Mouse (Mus musculus) neural tube, embryonic 15.5 days (tissue): ENCODE measurements around the gene Slamf8. TPM values are rescaled to one million over a fixed set of nuclear protein-coding genes. Genes with fewer than 3 reads are reported as not detected.

Source experiments
- ATAC-seq: fragments of 200-750 bp; cut with Nextera tagmentation; 2 replicates; pipeline ENCODE4 v1.8.0; 2017; ENCODE audit warnings: mild to moderate bottlenecking, moderate TSS enrichment, moderate library complexity; ENCODE audit not compliant: low FRiP score
- H3K27ac ChIP-seq: fragments of 300-500 bp; sonication (generic); replicated peaks from 2 replicates; pipeline ENCODE4 v1.5.1; 2015; ENCODE audit warnings: mild to moderate bottlenecking, inconsistent platforms
- H3K27me3 ChIP-seq: fragments of 300-500 bp; sonication (generic); replicated peaks from 2 replicates; pipeline ENCODE4 v1.6.1; 2015; ENCODE audit warnings: inconsistent platforms
- H3K36me3 ChIP-seq: fragments of 300-500 bp; sonication (generic); 2 replicates; pipeline ENCODE4 v1.6.1; 2015; ENCODE audit warnings: inconsistent platforms
- H3K4me1 ChIP-seq: fragments of 300-500 bp; sonication (generic); 2 replicates; pipeline ENCODE4 v1.6.1; 2015; ENCODE audit warnings: inconsistent platforms
- H3K4me2 ChIP-seq: fragments of 300-500 bp; sonication (generic); 2 replicates; pipeline ENCODE4 v1.6.1; 2015; ENCODE audit warnings: inconsistent platforms, mild to moderate bottlenecking, moderate library complexity
- H3K4me3 ChIP-seq: fragments of 300-500 bp; sonication (generic); replicated peaks from 2 replicates; pipeline ENCODE4 v1.5.1; 2015; ENCODE audit warnings: mild to moderate bottlenecking, inconsistent platforms
- H3K9ac ChIP-seq: fragments of 300-500 bp; sonication (generic); replicated peaks from 2 replicates; pipeline ENCODE4 v1.6.1; 2015; ENCODE audit warnings: mild to moderate bottlenecking, inconsistent platforms
- H3K9me3 ChIP-seq: fragments of 300-500 bp; sonication (generic); replicated peaks from 2 replicates; pipeline ENCODE4 v1.6.1; 2016; ENCODE audit warnings: inconsistent platforms
- WGBS: fragments of 180-500 bp; shearing (Covaris S2); methylation state at CpG from one replicate; pipeline ENCODE4 v1.1.7; 2015; ENCODE audit warnings: mixed read lengths; 5-methylcytosine and 5-hydroxymethylcytosine counted together
- polyA plus RNA-seq: library from polyadenylated mRNA; unstranded; fragments of >200 nt; fragmentation: Nextera tagmentation; extraction: Ambion mirVana; gene quantifications from 2 replicates; pipeline ENCODE4 v1.2.1, GENCODE M21; 2015

Slamf8 gene
- polyA plus RNA-seq, 1 experiment from 2014 or later = not detected

DNA sequence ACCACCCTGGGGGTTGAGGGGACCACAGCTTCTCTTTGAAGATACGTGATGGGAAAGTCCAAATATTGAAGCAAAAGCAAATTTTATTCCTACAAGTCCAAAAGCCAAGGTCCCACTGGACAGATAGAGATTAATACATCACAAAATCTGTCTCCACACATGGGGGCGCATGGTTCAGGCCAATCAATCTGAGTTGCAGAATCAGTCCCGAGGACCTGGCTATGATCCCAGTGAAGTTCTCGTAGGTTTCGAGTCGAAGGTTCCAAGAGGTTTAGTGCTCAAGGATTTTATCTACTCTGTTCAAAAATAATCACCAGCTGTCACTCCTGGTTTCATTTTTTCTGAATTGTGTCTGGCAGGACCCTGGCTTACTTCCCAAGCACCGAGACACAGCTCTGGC lies 39.4 kb downstream of the Slamf8 start:
- Histone ChIP-seq H3K27ac (peak overlapping the region; percentile 28; the same call in 1 of the 2 replicates), H3K9ac (no peak overlapping the region), H3K4me2 (peak overlapping the region; percentile 60), H3K36me3 (no peaks in the 10 kb centered on the region), H3K27me3 (no peaks in the 10 kb centered on the region), H3K9me3 (no peaks in the 10 kb centered on the region), H3K4me1 (peaks cover 23% of the 10 kb centered on the region), H3K4me3 (peak overlapping the region; percentile 40)
- ATAC-seq = no peak
- 43% methylated on average over 7 of the region's 7 CpGs for WGBS

DNA sequence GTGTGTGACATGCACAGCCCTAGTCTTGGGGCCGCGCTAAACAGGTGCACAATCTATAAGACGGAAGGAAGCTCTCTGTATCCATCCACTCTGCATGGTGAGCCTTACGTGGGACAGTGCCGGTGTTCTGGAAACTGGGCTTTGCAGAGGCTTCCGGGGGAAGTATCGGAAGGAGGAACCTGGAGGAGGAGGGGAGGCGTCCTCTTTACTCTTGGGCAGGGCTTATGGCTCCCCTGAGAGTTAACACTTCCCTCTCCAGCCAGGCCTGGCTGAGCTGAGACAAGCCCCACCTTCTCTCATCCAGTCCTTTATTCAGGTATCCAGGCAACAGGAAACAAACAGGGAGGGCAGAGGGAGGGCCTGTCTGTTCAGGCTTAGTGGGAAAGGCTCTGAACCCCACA lies 39.8 kb downstream of the Slamf8 start:
- Histone ChIP-seq H3K27ac (peak overlapping the region; percentile 58), H3K27me3 (no peaks in the 10 kb centered on the region), H3K4me2 (peak overlapping the region; percentile 60), H3K9ac (peak overlapping the region; percentile 40), H3K4me1 (peaks cover 23% of the 10 kb centered on the region), H3K4me3 (peak overlapping the region; percentile 40), H3K36me3 (no peaks in the 10 kb centered on the region), H3K9me3 (no peaks in the 10 kb centered on the region)
- WGBS = 2% methylated on average over 8 of the region's 8 CpGs
- ATAC-seq = peak; percentile 82

DNA sequence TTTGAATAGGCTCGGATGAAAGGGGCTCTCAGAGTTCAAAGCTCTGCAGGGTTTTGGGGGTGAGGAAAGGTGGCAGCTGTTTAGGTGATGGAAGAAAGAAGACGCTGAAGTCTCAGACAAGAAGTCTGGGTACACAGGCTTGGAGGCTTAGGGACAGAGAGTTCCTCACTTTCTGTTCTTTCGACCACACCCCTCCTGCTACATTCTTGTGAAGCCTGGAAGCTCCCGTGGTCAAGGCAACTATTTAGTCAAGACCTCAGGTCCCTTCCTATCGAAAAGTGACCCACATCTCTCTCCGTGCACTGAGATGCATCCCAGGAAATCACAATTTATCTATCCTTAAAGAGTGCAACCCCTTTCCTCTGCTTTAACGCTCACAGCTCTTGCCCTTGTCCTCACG lies 40.7 kb downstream of the Slamf8 start:
- Histone ChIP-seq H3K36me3 (no peaks in the 10 kb centered on the region), H3K4me3 (peak overlapping the region; percentile 40), H3K27me3 (no peaks in the 10 kb centered on the region), H3K9ac (peak overlapping the region; percentile 40; the same call in 1 of the 2 replicates), H3K9me3 (no peaks in the 10 kb centered on the region), H3K27ac (peak overlapping the region; percentile 58; the same call in 1 of the 2 replicates), H3K4me2 (peak overlapping the region; percentile 60), H3K4me1 (peaks cover 23% of the 10 kb centered on the region)
- 6% methylated on average over 8 of the region's 8 CpGs for WGBS
- peak; percentile 1; the same call in 1 of the 2 replicates for ATAC-seq

DNA sequence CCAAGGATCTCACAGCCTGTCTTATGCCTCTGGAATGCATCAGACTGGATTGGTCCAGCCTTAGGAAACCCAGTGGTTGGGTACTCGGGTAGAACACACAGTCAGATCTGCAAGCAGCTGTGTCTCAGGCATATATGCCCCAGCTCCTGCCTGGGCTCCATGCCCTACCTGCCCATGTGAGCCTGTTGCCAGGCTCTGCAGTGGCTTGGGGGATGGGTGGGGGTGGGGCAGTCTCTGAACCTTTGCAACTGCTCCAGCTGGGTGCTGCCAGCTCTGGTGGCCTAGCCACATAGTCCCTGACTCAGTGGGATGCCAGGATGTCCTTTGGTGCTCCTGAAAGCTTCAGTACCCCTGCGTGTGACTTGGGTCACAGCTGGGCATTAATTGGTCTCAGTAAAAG lies 41.1 kb downstream of the Slamf8 start:
- ATAC-seq = peak; percentile 19; the same call in 1 of the 2 replicates
- peak overlapping the region; percentile 60 for H3K4me2 ChIP-seq
- H3K4me1 ChIP-seq = peaks cover 23% of the 10 kb centered on the region
- H3K27me3 ChIP-seq = no peaks in the 10 kb centered on the region
- 11% methylated on average over 2 of the region's 2 CpGs for WGBS
- H3K27ac ChIP-seq = no peak overlapping the region
- no peak overlapping the region for H3K4me3 ChIP-seq
- H3K9me3 ChIP-seq = no peaks in the 10 kb centered on the region
- H3K36me3 ChIP-seq = no peaks in the 10 kb centered on the region
- no peak overlapping the region for H3K9ac ChIP-seq

DNA sequence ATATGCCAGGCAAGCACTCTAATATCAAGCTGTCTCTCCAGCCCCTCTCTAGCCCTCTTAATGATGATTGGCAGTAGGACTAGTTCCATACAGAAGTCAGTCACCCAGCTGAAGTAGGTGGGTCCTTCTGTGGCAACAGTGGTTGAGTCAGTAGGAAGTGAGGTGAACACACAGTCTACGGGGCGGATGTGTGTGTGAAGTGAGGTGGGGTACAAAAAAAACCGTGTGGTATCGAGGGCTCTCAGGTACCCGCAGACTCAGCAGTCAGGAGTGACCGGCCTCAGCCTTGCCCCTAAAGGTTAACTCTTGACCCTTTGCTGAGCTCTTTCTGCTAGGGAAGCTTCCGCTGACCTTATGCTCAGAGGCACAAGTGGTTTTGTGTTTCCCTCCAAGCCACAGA lies 41.9 kb downstream of the Slamf8 start:
- Histone ChIP-seq H3K36me3 (no peaks in the 10 kb centered on the region), H3K4me3 (no peak overlapping the region), H3K27ac (no peak overlapping the region), H3K4me1 (peaks cover 23% of the 10 kb centered on the region), H3K9ac (no peak overlapping the region), H3K9me3 (no peaks in the 10 kb centered on the region), H3K4me2 (no peak overlapping the region), H3K27me3 (no peaks in the 10 kb centered on the region)
- WGBS = 66% methylated on average over 7 of the region's 7 CpGs
- ATAC-seq = no peak

DNA sequence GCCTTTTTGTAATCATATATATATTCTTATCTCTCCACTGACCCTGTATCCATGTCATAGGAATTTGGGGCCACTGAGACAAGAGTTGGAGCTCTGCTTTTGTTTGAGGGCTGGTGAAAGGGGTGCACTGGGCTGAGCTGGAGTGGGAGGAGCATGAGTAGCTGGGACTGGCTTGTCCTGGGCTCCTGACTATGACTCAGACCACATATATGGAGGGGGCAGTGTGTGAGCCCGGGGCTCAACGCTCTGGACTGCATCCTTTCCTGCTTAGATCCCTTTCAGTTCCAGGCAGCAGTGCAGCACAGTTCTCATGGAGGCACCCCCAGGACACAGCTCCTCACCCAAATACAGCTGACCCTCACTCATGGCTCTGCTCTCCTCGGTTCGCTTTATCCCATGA lies 44.3 kb downstream of the Slamf8 start:
- WGBS = 91% methylated on average over 4 of the region's 4 CpGs
- no peak overlapping the region for H3K4me3 ChIP-seq
- no peaks in the 10 kb centered on the region for H3K36me3 ChIP-seq
- H3K9me3 ChIP-seq = no peaks in the 10 kb centered on the region
- ATAC-seq = no peak
- no peak overlapping the region for H3K9ac ChIP-seq
- no peak overlapping the region for H3K27ac ChIP-seq
- H3K4me2 ChIP-seq = no peak overlapping the region
- no peaks in the 10 kb centered on the region for H3K27me3 ChIP-seq
- peaks cover 17% of the 10 kb centered on the region for H3K4me1 ChIP-seq

DNA sequence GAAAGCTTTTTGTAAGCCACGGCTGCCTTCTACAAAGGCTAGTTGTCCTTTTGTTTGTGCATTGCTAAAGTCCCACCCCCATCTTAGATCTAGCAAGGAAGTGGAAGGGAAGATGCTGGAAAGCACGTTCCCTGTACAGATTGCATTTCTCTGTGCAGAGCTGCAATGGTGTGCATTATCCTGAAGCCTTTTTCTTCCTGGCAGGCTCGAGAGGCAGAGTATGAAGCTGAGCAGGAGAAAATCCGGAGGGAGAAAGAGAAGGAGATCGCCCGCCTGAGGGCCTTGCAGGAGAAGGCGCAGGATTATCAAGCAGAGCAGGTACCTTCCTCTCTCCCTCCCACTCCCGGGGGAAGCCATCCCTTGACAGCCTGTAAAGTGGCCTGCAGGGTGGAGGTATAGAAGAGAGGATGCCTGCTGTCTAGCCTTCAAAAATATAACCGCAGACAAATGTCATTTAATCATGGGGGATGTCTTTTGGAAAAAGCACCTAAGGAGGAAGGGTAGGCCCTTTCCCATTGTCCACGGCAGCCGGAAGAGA lies 50.0 kb downstream of the Slamf8 start:
- Histone ChIP-seq H3K9me3 (no peaks in the 10 kb centered on the region; the same call in 1 of the 2 replicates), H3K27ac (peak overlapping the region; percentile 51; the same call in 1 of the 2 replicates), H3K36me3 (no peaks in the 10 kb centered on the region), H3K4me1 (peaks cover 14% of the 10 kb centered on the region), H3K4me3 (no peak overlapping the region), H3K27me3 (0 out of 2 replicates have a peak, but pooled peaks cover 3% of the 10 kb centered on the region), H3K4me2 (no peak overlapping the region), H3K9ac (no peak overlapping the region)
- WGBS = 53% methylated on average over 11 of the region's 11 CpGs
- peak; percentile 18; the same call in 1 of the 2 replicates for ATAC-seq

DNA sequence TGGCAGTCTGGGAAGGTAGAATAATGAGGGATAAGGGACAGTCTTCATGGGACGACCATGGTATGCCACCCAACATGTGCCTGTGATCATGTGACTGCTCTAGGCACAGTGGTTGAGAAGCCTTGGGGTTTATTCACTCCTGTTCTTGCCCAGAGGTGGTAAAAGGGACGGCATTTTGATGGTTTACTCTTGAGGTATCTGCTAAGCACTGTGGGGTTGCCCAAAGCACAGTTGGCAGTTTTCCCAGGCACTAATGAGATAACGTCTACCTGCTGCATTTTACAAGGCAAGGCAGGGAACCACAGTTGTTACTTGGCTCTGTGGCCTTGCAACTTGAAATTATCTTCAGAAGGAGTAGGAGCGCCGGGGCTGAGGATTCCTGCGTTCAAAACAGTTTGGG lies 50.5 kb downstream of the Slamf8 start:
- no peak overlapping the region for H3K9ac ChIP-seq
- peaks cover 19% of the 10 kb centered on the region for H3K4me1 ChIP-seq
- H3K4me3 ChIP-seq = no peak overlapping the region
- 0 out of 2 replicates have a peak, but pooled peaks cover 3% of the 10 kb centered on the region for H3K27me3 ChIP-seq
- WGBS = 54% methylated on average over 6 of the region's 6 CpGs
- H3K4me2 ChIP-seq = no peak overlapping the region
- H3K36me3 ChIP-seq = no peaks in the 10 kb centered on the region
- ATAC-seq = 0 out of 2 replicates have a peak, but pooled peaks have one; percentile 33
- H3K27ac ChIP-seq = peak overlapping the region; percentile 51; the same call in 1 of the 2 replicates
- no peaks in the 10 kb centered on the region; the same call in 1 of the 2 replicates for H3K9me3 ChIP-seq

DNA sequence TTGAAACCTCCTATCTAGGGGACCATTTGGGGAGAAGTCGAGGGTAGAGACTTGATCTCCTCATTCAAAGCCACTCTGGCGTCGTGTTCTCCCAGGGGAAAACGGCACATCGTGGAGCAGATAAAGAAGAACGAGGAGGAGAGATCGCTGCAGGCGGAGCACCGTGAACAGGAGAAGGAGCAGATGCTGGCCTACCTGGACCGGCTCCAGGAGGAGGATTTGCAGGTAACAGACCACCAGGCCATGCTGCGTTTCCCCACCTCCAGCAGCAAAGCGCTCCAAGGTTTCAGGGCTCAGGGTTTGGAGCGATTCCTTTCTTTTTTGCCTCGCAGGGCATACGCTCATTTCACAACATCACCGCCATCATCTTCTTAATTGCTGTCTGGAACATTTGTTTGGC lies 55.3 kb downstream of the Slamf8 start:
- no peak overlapping the region for H3K4me2 ChIP-seq
- H3K27ac ChIP-seq = no peak overlapping the region
- no peaks in the 10 kb centered on the region for H3K36me3 ChIP-seq
- no peaks in the 10 kb centered on the region; the same call in 1 of the 2 replicates for H3K9me3 ChIP-seq
- H3K9ac ChIP-seq = no peak overlapping the region
- 60% methylated on average over 16 of the region's 16 CpGs for WGBS
- H3K27me3 ChIP-seq = 0 out of 2 replicates have a peak, but pooled peaks cover 3% of the 10 kb centered on the region
- H3K4me1 ChIP-seq = peaks cover 38% of the 10 kb centered on the region
- no peak overlapping the region for H3K4me3 ChIP-seq
- no peak for ATAC-seq

DNA sequence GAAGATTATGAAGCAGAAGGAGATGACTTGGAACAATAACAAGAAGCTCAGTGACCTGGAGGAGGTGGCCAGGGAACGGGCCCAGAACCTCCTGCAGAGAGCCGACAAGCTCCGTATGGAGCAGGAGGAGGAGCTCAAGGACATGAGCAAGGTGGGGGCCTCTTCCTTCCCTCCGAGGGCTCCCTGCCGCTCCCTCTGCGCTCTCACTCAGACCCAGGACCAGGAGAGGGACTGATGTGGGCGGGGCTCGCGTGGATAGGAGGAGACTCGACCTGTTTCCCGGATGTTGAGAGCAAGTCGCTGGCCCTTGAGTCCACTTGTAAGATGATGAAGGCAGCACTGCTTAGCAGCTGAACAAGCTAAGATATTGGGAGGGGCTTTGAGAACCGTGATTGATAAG lies 57.8 kb downstream of the Slamf8 start:
- Histone ChIP-seq H3K9ac (no peak overlapping the region), H3K4me1 (peaks cover 34% of the 10 kb centered on the region), H3K36me3 (no peaks in the 10 kb centered on the region), H3K27me3 (0 out of 2 replicates have a peak, but pooled peaks cover 2% of the 10 kb centered on the region), H3K4me2 (peak overlapping the region; percentile 44), H3K9me3 (no peaks in the 10 kb centered on the region; the same call in 1 of the 2 replicates), H3K4me3 (peak overlapping the region; percentile 24), H3K27ac (no peak overlapping the region)
- WGBS = 7% methylated on average over 13 of the region's 13 CpGs
- ATAC-seq = peak; percentile 36; the same call in 1 of the 2 replicates
